Mouse (Mus musculus) T-helper 2 cell (primary cell): ENCODE measurements at regions not wholly inside any gene's neighbourhood (a gene's known extent, or its start where the extent isn't known, plus 50 kb on each side); places are given as distances from the start of the nearest gene placed in this dataset.

ENCODE experiments used
- in situ Hi-C: fragments of 300-600 bp; cut with MboI, MseI; formaldehyde crosslinking; loops from one replicate; pipeline ENCODE4 v1.15.1; 2025; ENCODE audit warnings: high pct_unique_total_duplicates

DNA sequence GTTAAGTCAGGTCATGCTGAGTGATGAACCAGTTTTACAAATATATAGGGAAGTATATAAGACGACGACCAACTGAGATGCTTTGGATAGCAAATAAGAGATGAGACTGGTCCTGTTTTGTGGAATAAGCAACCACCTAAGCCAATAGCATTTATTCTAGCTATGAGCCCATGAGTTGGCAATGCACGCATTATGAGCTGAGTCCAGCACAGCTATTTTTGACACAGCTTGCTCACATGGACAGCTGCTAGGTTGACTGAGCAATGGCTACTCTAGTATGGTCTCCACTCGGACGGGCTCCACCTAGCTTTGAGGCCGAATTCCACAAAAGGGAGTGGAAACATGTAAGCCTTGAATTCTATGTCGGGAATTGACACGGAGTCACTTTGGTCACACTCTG, 146.1 kb upstream of the Dyrk2 start:
- in situ Hi-C loops = no loop called here

DNA sequence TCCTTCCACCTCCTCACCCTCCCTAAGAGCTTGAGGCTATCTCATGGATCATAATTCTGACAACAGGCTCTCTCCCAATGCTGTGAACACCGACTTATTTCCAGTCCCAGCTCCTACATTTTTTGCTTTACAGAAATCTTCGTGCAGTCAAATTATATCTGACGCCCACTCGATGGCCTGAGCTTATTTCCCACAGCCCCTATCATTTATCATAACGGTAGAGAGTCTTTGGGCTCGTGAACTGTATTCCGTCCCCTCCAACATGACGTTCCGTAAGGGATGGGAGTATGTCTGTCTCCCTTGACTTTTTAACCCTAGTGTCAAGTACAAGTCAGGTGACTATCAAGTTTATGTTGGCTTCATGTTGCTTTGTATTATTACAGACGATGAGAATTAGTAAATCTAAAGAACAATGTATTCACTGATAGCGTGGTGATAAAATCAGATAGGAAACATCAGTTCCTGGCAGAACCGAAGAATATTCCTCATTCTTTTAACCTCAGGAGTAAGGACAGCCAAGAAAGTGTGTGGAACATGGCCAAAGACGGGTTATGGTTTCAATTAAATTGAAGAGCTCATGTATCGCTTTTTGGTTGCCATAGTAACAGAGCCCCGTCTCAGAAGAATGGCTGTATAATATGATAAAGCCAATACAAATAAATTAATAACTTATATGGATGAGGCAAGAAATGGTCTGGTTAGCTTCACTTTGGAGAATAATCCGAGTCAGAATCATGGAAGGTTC, 145.5 kb upstream of the Dyrk2 start:
- in situ Hi-C loops = no loop called here

DNA sequence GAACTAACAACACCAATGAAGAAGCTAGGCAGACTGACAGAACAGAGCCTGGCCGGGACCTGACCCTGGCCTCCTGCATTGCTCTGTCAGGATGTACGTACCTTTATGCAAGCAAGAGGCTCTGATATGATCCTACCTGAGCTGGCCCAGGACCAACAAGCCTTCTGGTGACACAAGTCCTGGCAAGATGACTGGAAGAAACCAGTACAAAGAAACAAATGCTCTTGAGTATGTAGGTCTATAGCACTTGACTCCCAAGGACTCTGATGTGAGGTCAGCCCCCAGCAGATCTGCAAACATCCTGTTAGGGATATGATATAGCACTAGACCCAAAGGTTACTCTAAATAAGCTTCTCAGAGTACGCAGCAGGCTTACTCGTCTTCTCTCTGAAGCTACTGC, 144.7 kb upstream of the Dyrk2 start:
- in situ Hi-C loops = no loop called here

DNA sequence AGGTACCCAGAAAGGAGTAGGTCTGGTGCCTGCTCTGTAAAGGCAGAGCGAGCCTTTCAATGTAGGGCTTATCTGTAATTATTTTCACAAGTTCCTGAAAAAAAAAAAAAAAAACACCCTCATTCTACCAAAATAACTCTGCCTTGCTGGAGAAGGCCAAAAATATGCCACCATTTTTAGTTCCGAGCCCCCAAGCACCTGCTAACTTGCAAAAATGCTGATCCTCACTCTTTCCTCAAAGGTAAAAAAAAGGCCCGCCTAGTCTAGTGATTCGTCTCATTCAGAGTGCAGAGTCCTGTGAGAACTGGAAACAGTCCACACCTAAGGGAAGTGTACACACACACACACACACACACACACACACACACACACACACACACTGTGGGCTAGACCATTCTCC, 143.7 kb upstream of the Dyrk2 start:
- in situ Hi-C loops = no loop called here

DNA sequence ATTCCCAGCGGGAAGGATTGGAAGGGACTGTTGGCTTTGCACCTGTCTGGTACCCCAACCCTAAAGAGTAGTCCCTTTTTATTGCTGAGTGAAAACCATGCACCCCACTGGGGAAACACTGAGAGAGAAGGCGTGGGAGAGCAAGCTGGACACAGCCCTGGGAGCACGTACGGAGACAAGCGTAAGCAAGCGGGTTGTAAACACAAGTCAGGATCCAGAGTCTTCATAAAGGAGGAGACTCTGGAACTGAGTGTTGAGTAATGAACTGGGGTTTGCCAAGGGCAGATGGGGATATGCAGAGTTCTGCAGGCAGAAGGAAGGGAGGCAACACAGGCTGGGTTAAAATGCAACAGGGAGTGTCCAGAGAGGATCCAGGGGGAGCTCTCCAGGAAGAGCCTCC, 141.5 kb upstream of the Dyrk2 start:
- in situ Hi-C loops = no loop called here

DNA sequence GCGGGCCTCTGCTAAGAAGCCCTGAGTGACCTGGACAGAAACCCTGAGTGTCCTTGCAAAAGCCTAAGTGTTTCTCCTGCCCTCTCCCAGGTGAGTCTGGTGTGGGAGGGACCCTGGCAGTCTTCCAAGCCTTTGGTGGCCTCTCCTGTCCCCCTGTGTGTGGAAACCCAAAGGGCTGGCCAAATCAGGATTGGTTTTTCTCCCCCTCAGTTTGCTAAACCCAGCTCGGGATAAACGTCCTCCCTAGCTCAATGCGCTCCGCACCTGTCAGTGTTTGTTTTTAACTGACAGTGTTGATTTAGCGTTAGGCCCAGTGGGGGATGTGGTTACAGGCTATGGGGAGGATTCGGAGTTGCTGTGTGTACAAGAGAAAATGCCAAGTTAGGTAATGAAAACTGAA, 140.9 kb upstream of the Dyrk2 start:
- in situ Hi-C loops = no loop called here

DNA sequence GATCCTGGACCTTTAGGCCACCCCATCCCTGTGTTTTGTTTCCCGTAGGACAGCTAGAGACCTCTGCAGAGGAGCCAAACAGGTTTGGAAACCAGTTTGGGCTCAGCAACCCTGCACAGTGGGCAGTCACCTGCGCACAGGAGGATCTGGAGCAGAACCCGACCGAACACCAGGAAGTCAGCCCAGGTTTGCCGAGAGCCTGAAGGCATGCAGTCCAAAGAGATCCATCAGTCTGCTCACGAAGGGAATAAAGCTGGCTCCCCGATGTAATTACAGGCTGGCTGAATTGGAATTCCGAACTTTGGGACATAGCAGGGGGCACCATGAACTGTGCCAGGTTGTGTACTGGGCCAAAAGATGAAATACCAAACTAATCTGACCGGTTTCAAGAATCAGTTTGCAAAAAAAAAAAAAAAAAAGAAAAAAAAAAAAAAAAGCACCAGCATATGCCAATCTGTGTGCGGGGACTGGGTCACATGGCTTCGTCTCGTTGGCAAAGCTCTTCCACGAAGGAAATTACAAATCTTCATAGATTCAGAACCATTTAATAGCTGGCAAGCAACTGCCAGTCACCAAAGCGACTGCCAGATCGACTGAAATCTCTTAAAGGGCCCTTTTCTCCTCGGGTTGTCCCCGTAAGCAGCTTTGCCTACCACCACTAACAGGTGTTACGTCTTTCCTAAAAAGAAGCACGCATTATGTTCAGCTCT, 137.0 kb upstream of the Dyrk2 start:
- in situ Hi-C loops = no loop called here

DNA sequence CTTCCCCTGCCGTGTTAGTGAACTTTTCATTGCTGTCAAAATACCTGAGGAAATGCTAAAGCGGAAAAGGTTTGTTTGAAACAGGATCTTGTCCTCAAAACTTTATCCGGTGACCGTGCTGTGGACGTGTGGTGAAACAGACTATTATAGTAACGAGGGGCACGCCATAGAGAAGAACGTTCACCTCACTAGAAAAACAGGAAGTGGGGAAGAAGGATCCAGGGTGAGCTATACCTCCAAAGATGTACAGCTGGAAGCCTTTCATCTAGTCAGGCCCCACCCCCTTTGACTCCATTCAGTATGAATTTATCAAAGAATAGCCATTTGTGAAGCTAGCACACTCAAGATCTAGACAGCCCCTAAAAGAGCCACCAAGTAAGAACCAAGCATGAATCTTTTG, 135.5 kb upstream of the Dyrk2 start:
- in situ Hi-C loops = no loop called here

DNA sequence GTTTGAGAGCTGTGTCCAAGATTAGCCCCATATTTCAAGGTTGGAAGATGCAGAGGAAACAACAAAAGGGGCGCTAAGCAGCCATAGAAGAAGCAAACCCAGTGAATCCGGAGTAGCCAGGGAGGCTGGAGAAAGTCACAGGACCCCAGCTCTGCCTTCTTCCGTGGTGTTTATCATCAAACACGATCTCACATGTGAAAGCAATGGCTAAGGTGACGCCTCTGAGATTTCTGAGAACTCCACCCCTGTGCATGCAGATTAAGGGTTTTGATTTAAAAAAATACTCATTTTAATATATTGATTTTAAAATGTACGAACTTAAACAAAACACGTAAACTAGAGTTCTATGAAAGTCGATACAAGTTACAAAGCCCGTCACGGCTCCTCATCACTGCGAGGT, 134.4 kb upstream of the Dyrk2 start:
- in situ Hi-C loops = no loop called here

DNA sequence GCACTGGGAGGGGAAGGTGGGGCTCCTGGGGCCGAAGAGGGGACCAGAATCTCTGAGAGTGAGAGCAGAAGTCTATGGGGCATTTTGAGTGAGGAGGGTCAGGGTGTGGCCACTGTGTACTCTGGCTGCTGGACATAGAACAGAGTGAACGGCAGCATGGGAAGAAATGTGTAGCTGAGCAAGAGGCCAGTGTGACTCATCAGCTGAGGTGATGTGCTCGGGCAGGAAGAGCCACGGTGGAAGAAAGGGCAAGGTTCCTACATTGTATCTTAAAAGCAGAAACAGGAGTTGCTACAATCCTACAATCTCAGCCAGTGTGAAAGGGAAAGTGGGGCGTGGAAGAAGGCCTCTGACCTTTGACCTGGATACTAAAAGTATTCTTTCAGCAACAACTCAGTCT, 133.8 kb upstream of the Dyrk2 start:
- in situ Hi-C loops = no loop called here

DNA sequence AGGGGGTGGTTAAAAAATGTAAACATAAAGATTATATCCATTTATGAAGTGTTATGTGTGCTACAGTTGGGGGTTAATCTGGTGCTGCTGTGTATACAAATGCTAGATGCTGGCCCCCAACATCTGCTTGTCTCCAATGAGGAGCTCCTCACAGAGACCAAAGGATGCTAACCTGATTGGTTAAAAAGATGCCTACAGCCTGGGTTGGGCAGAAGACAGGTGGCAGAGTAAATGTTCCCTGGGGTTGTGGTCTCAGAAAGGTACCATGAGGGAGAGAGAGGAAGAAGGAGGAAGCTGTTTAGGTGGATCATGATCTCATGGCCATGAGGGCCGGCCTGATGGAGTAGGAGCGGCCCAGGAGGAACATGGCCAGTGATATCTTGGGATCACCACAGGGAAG, 133.0 kb upstream of the Dyrk2 start:
- in situ Hi-C loops = no loop called here

DNA sequence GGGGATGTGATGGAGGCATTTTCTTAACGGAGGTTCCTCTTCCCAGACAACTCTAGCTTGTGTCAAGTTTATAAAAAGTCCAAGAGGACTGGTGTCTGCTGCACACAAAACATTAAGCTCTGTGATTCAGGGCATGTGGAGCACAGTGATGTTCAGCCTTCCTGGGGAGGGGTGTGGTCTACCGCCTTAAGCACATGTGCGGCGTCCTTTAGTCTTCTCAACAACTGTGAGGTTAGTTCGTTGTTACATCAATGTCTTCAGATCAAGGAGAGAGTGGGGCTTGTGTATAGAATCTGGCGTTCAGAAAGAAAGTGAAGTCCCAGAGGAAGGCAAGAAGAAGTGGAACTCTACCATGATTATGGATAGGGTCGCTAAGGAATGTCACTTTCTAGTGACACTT, 131.9 kb upstream of the Dyrk2 start:
- in situ Hi-C loops = no loop called here

DNA sequence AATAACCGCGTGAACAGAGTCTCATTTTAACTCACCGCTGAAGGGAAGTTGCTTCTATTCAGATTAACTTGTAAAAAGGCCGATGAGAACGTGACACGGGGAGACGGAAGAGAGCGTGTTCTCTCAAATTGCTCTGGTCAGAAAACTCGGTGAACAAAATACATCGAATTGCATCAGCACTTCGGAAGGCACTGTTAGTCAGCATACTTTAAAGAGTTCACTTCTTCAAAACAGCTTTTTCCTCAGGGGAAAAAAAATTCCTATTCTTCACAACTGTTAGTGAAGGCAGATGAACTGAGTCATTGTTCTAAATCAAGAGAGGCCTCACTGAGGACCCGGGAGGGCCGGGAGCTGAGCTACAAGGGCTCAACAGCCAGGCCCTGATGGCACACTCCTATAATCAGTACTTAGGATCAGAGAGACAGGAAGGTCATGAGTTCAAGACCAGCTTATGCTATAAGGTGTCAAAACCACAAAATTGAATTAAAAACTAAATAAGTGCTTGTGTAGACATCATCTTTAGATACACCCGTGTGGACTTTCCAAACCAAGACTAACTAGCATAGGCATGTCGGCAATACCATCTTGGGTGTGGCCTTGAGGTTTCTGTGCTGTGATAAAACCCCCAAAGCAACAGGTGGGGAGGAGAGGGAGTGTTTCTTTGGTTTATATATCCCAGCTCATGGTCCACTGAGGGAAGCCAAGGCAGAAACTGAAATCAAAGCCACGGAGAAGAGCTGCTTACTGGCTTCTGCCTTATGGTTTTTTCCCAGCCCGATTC, 131.2 kb upstream of the Dyrk2 start:
- in situ Hi-C loops = no loop called here

DNA sequence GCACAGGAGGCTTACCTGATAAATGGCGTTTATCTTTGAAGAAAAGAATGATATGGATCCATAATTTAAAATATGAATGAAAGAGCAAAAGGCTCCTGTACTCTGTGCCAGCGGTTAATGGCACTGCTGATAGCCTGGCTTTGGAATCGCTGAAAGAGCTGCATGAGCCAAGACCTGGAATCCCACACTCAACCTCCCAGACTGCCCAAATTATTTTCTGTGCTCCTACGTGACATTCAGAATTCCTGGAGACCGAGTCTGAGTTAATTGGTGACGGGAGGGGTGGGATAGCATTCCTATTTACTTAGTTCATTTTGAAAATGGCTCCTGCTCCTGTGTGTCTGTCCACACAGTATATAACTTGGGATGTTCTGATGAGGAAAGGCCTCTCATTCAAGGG, 129.0 kb upstream of the Dyrk2 start:
- in situ Hi-C loops = no loop called here

DNA sequence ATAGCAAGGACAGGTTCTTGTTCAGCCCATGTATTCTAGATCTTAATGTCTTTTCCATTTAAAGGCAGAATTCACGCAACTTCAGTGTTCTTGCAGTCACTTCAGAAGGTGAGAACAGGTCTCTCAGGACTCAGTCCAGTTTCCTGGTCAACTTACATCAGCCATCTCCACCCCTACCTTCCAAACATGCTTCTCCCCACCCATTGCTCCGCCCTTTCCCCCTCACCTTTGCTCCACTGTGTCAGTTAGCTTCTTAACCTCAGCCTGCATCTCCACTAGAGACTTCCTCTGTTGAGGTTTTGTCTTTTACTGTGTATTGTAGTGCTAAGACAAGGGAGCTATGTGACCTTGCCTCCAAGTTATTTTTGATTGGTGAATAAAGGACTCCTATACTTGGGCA, 127.0 kb upstream of the Dyrk2 start:
- in situ Hi-C loops = no loop called here

DNA sequence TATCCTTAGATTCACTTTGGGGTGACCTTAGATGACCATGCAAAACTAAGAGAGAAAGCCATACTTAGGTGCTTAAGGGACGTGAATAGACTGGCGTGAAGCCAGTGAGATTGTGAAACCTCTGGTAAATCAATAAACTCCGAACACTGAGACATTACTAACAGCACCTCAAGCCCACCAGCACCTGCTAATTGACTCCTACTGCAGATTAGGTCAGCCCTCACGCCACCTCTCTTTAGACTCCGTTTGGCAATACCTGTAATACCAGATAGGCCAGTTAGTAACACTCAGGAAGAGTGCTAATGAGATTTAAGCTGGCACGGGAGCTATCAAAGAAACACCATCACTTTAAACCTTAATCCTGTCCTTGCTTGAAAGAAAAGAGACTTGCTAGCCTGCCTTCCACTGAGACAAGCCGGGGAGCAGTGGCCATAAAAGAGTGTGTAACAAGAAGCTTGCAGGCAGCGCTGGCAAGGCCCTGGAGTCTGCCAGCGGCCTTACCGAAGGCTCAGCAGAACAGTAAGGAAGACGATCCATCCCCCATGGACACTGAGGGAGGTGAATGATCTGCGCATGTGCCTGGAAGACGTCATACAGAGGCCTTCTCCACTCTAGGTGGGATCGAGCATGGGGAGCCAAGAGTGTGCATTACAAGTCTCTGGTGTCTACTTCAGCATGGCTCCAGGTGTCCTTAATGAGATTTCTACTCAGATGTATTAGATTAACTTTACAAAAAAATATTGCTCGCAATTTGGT, 124.0 kb upstream of the Dyrk2 start:
- in situ Hi-C loops = no loop called here

DNA sequence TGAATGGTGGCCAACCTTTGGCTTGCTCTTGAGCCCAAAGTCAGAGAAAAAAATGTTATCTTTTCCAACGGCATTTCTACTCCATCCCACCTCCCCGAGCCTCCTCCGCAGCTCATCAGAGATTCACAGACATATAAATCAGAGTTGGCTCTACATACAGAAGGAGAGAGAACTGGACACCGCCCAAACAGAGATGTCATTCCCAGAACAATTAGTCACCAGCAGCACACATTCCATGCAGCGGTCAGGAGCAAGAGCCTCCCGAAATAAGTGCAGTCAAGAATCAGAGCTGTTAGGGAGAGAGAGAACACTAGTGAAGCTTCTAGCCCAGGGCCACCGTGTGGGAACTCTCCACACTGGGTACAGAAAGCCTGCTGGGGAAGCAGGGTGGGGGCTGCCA, 121.2 kb upstream of the Dyrk2 start:
- in situ Hi-C loops = no loop called here

DNA sequence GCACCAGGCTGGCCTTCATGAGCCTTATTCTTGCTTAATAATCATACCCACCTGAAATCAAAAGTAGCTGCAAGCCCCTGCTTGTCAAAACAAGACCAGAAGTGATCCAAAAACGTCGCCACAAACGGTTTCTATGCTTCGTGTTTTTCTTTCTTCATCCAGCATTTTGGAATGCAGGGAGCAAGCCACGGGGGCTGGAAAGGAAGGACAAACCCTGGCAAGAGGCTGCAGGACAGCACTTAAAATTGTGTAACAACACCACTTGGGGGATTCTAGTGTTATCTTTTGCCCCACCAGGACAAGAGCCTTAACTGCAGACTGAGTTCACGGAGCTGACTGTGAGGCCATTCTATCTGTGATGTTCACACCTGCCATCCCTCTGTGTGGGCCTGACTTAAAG, 120.5 kb upstream of the Dyrk2 start:
- in situ Hi-C loops = no loop called here

DNA sequence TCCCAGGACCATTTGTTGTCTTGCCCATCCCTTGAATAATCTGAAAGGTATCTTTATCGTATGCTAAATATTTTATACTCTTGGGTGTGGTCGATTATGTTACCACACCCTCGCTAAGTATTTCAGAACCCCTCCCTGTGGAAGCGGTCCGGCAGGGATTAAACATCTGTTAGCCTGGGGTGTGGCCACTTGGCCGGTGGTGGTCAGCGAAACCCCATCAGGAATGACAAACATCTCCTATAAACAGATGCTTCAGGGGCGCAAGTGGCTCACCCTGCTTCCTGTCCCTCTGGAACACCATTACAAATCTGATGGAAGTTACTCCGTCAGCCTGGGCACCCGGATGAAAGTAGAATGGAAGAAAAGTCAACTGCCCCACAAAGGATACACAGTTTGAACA, 119.8 kb upstream of the Dyrk2 start:
- in situ Hi-C loops = no loop called here

DNA sequence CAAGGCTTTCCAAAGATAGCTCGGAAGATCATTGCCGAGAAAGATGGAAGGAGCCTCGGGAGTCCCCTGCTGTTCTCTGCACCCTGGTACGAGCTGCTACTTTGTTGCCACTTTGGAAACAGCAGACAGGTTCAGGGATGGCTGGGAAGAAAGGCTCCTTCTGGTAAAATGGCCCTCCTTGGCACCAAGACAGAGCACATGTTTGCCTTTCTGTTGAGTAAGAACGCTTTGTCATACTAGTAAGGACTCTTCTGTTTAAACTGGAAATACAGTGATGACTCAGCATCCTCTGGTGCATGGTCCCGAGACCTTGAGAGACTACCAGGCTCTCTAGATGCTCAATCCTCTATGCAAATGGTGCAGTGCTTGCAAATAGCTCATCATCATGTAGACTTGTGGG, 118.2 kb upstream of the Dyrk2 start:
- in situ Hi-C loops = no loop called here

DNA sequence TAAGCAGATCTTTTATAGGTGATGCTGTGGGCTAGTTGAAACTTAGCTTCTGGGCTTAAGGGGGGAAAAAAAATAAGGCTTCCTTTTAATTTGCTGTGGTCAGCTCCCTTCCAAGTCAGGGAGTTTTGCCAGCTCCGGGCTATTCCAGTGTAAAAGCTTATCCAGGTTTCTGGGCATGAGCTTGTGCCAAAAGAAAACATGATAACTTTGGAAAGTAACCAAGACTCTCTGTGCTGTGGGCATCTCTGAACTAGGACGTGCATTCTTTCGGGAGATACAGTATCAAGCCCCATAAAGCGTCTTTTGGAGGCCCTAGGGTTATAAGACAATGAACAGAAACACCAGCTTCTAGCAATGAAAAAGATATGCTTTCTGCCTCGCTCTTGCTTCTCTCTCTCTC, 114.6 kb upstream of the Dyrk2 start:
- in situ Hi-C loops = no loop called here

DNA sequence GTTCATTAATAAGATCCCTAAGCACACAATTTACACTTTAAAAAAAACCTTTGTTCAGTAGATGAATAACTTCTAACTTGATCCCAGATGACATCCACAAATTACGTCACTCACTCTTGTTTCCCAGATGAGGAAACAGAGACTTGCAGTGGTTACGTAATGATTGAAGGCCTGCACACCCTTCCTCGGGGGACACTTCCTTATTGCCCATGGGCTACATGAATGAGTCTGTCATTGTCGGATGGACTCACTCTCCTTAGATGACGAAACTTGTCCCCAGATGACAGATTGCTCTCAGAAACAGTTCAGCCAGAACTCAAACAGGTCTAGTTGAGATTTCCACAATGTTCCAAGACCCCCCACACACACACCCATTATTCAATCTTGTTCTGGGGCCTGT, 111.4 kb upstream of the Dyrk2 start:
- in situ Hi-C loops = no loop called here
